8 mouse cellular contexts compared by ENCODE assay signal in genomic region chr8:110130537-110130936, GRCm38 (mm10). TPM values are rescaled to one million over a fixed set of nuclear protein-coding genes. Genes with fewer than 3 reads are reported as not detected.
DNase-seq lines count a peak whose midpoint lies in the region; ATAC-seq and TF ChIP-seq lines count a peak whose summit lies in the region.

No protein-coding gene starts in this region.

- no peaks in the 10 kb centered on the region for H3K4me1 ChIP-seq in intestine, embryonic 14.5 days (replicated peaks; ENCODE audit: control insufficient read depth, insufficient read depth, low read length)
- no peaks in the 10 kb centered on the region for H3K4me1 ChIP-seq in midbrain, embryonic 11.5 days (ENCODE audit: control insufficient read depth, insufficient read depth, low read length)
- H3K4me1 ChIP-seq in spleen, adult 2 months (ENCODE audit: control insufficient read depth, insufficient read depth, insufficient read length): no peaks in the 10 kb centered on the region

- H3K27me3 ChIP-seq in intestine, embryonic 14.5 days (replicated peaks; ENCODE audit: control insufficient read depth, insufficient read depth, low read length): no peaks in the 10 kb centered on the region
- no peaks in the 10 kb centered on the region for H3K27me3 ChIP-seq in midbrain, embryonic 11.5 days (ENCODE audit: control insufficient read depth, insufficient read depth, low read length)
- H3K27me3 ChIP-seq in spleen, adult 2 months (ENCODE audit: control insufficient read depth, insufficient read depth, low read length): no peaks in the 10 kb centered on the region

- no peak overlapping the region for H3K9ac ChIP-seq in intestine, embryonic 14.5 days (ENCODE audit: low read length)
- no peak overlapping the region for H3K9ac ChIP-seq in midbrain, embryonic 11.5 days (ENCODE audit: low read length)

- peak; percentile 89 for TF ChIP-seq CTCF in left cerebral cortex, adult 2 months (IDR thresholded peaks at IDR 0.05)
- peak; percentile 61; the same call in 1 of the 2 replicates for TF ChIP-seq CTCF in spleen, adult 2 months (IDR thresholded peaks at IDR 0.05; ENCODE audit: extremely low read depth, insufficient read depth, insufficient read length, insufficient replicate concordance)

- intact Hi-C loops in left cerebral cortex, adult 2 months (cut with DNase I): loop anchor here (2.0 to 5.0 kb wide), 2 partner anchors 348 to 472 kb away; no protein-coding TSS in a partner anchor

- H3K27ac ChIP-seq in intestine, embryonic 14.5 days (ENCODE audit: low read depth): no peak overlapping the region
- no peak overlapping the region for H3K27ac ChIP-seq in left cerebral cortex, adult 2 months
- H3K27ac ChIP-seq in midbrain, embryonic 11.5 days (ENCODE audit: low read depth, low read length): no peak overlapping the region
- no peak overlapping the region for H3K27ac ChIP-seq in spleen, adult 2 months (ENCODE audit: insufficient read depth, low read length)

- no peak for TF ChIP-seq POLR2A in spleen, adult 2 months (IDR thresholded peaks at IDR 0.05; ENCODE audit: low read depth, low read length)

- no peak for ATAC-seq in intestine, embryonic 14.5 days (replicated peaks; ENCODE audit: low FRiP score, low TSS enrichment, low read depth)
- peak; percentile 48 for ATAC-seq in midbrain, embryonic 11.5 days (ENCODE audit: low FRiP score)
- ATAC-seq in inflammation-experienced regulatory T-cells, adult 6 months: no peak

- no peak overlapping the region for H3K4me2 ChIP-seq in intestine, embryonic 14.5 days (ENCODE audit: low read length)
- H3K4me2 ChIP-seq in midbrain, embryonic 11.5 days: no peak overlapping the region

- no peak overlapping the region for H3K4me3 ChIP-seq in intestine, embryonic 14.5 days (ENCODE audit: low read depth, low read length)
- no peak overlapping the region for H3K4me3 ChIP-seq in left cerebral cortex, adult 2 months
- no peak overlapping the region for H3K4me3 ChIP-seq in midbrain, embryonic 11.5 days (ENCODE audit: low read depth, low read length)
- H3K4me3 ChIP-seq in spleen, adult 2 months (ENCODE audit: extremely low read depth, insufficient read depth, insufficient read length): no peak overlapping the region

- no peaks in the 10 kb centered on the region for H3K9me3 ChIP-seq in intestine, embryonic 14.5 days (ENCODE audit: control insufficient read depth, low read length)
- no peaks in the 10 kb centered on the region for H3K9me3 ChIP-seq in midbrain, embryonic 11.5 days (ENCODE audit: control insufficient read depth, low read length)

- 23% methylated on average over 13 of the region's 13 CpGs for WGBS in intestine, embryonic 14.5 days
- WGBS in midbrain, embryonic 11.5 days: 24% methylated on average over 13 of the region's 13 CpGs
- WGBS in spleen, adult 2 months: 23% methylated on average over 13 of the region's 13 CpGs

- DNase-seq in adrenal gland, adult (ENCODE audit: inconsistent age in 2 of 2, low spot score in 1 of 2): peak; percentile 50 to 88
- peak; percentile 87 for DNase-seq in cerebellum, adult 9-10 months
- peak; percentile 26 to 75 for DNase-seq in frontal cortex, postnatal 10 days (ENCODE audit: low spot score in 2 of 2)
- DNase-seq in intestine, embryonic 14.5 days (ENCODE audit: low spot score): peak; percentile 95
- DNase-seq in left cerebral cortex, adult 2 months (ENCODE audit: extremely low spot score in 1 of 2, low spot score in 2 of 2): peak; percentile 76 to 83
- DNase-seq in midbrain, embryonic 11.5 days (ENCODE audit: low spot score, missing footprints): peak; percentile 98
- DNase-seq in spleen, adult 2 months (ENCODE audit: low read depth in 1 of 2, low spot score in 2 of 2): peak in 1 of 2 experiments; percentile 27

- H3K36me3 ChIP-seq in intestine, embryonic 14.5 days (ENCODE audit: control insufficient read depth, insufficient read depth, low read length): no peaks in the 10 kb centered on the region
- no peaks in the 10 kb centered on the region for H3K36me3 ChIP-seq in midbrain, embryonic 11.5 days (ENCODE audit: control insufficient read depth, insufficient read depth, low read length)
- no peaks in the 10 kb centered on the region for H3K36me3 ChIP-seq in spleen, adult 2 months (ENCODE audit: control insufficient read depth, insufficient read depth, low read length)

RNA-seq across cellular contexts. Expression of gene Gm17720, which starts 28.0 kb away (rescaled TPM):
- not detected in 2 replicates for polyA plus RNA-seq in intestine, embryonic 14.5 days (2014; fragmentation: Nextera tagmentation; extraction: Ambion mirVana)
- total RNA-seq in left cerebral cortex, adult 2 months (2021): not detected
- polyA plus RNA-seq in midbrain, embryonic 11.5 days (2014; fragmentation: Nextera tagmentation; extraction: Ambion mirVana): not detected in 2 replicates
- not detected in 2 replicates for polyA plus RNA-seq in spleen, adult 2 months (2012; rRNA removed)
- not detected for polyA plus RNA-seq in inflammation-experienced regulatory T-cells, adult 6 months (2017; shearing (Covaris generic))

RNA-seq across cellular contexts. Expression of gene Gm21964, which starts 29.5 kb away (rescaled TPM):
- not detected in 2 replicates for polyA plus RNA-seq in intestine, embryonic 14.5 days (2014; fragmentation: Nextera tagmentation; extraction: Ambion mirVana)
- total RNA-seq in left cerebral cortex, adult 2 months (2021): not detected
- polyA plus RNA-seq in midbrain, embryonic 11.5 days (2014; fragmentation: Nextera tagmentation; extraction: Ambion mirVana): not detected in 2 replicates
- polyA plus RNA-seq in spleen, adult 2 months (2012; rRNA removed): not detected in 2 replicates
- polyA plus RNA-seq in inflammation-experienced regulatory T-cells, adult 6 months (2017; shearing (Covaris generic)): not detected

RNA-seq across cellular contexts. Expression of gene Calb2, which starts 37.5 kb away (rescaled TPM):
- 0.12 and 0.28 TPM in 2 replicates for polyA plus RNA-seq in intestine, embryonic 14.5 days (2014; fragmentation: Nextera tagmentation; extraction: Ambion mirVana)
- total RNA-seq in left cerebral cortex, adult 2 months (2021): 10 to 100 TPM; 20.4 to 26.8 TPM
- 3.9 and 4.0 TPM in 2 replicates for polyA plus RNA-seq in midbrain, embryonic 11.5 days (2014; fragmentation: Nextera tagmentation; extraction: Ambion mirVana)
- polyA plus RNA-seq in spleen, adult 2 months (2012; rRNA removed): not detected in 2 replicates
- not detected for polyA plus RNA-seq in inflammation-experienced regulatory T-cells, adult 6 months (2017; shearing (Covaris generic))

RNA-seq across cellular contexts. Expression of gene Zfp612, which starts 51.0 kb away (rescaled TPM):
- polyA plus RNA-seq in intestine, embryonic 14.5 days (2014; fragmentation: Nextera tagmentation; extraction: Ambion mirVana): 6.4 and 7.1 TPM in 2 replicates
- total RNA-seq in left cerebral cortex, adult 2 months (2021): 10 to 100 TPM; 39.0 to 39.4 TPM
- polyA plus RNA-seq in midbrain, embryonic 11.5 days (2014; fragmentation: Nextera tagmentation; extraction: Ambion mirVana): 10.5 and 12.5 TPM in 2 replicates
- 0.05 and 0.13 TPM in 2 replicates for polyA plus RNA-seq in spleen, adult 2 months (2012; rRNA removed)
- polyA plus RNA-seq in inflammation-experienced regulatory T-cells, adult 6 months (2017; shearing (Covaris generic)): 1 to 10 TPM; 3.0 to 7.1 (median 4.1) TPM
